Comparison of ENCODE assay signal across 16 mouse cellular contexts in genomic region chr9:47242051-47242450, GRCm38 (mm10).
"Had no signal": no experiment of that assay in that cellular context is flagged by ENCODE, and none has a peak within 500 bp of the region (broad histone marks: within the 10 kb centered on the region; RNA-seq: fewer than 3 reads in every experiment).

No protein-coding gene starts in this region.

- H3K9me3 ChIP-seq: liver, embryonic 15.5 days; midbrain, embryonic 13.5 days; midbrain, embryonic 15.5 days; neural tube, embryonic 12.5 days; stomach, embryonic 15.5 days had no signal

- H3K36me3 ChIP-seq: liver, embryonic 15.5 days; midbrain, embryonic 13.5 days; midbrain, embryonic 15.5 days; neural tube, embryonic 12.5 days; stomach, embryonic 15.5 days had no signal

- DNase-seq: liver, postnatal 0 days; lung, adult 2 months; lung, postnatal 10 days; right cerebral cortex, postnatal 14 days; thymus, adult 2 months; thymus, postnatal 25 days; thymus, postnatal 4 days had no signal

- H3K27ac ChIP-seq: liver, embryonic 15.5 days; macrophage; midbrain, embryonic 13.5 days; midbrain, embryonic 15.5 days; neural tube, embryonic 12.5 days; stomach, embryonic 15.5 days; stomach, postnatal 0 days had no signal

- H3K9ac ChIP-seq: liver, embryonic 15.5 days; liver, postnatal 0 days; midbrain, embryonic 13.5 days; midbrain, embryonic 15.5 days; neural tube, embryonic 12.5 days; stomach, embryonic 15.5 days had no signal

- ATAC-seq: liver, postnatal 0 days; midbrain, embryonic 13.5 days; midbrain, embryonic 15.5 days had no signal

- H3K4me3 ChIP-seq: liver, embryonic 15.5 days; megakaryocyte, embryonic 14.5 days; midbrain, embryonic 13.5 days; midbrain, embryonic 15.5 days; neural tube, embryonic 12.5 days; stomach, embryonic 15.5 days had no signal

- H3K4me1 ChIP-seq: liver, embryonic 15.5 days; megakaryocyte, embryonic 14.5 days; midbrain, embryonic 13.5 days; midbrain, embryonic 15.5 days; neural tube, embryonic 12.5 days; stomach, embryonic 15.5 days had no signal

- H3K27me3 ChIP-seq: liver, embryonic 15.5 days; megakaryocyte, embryonic 14.5 days; midbrain, embryonic 13.5 days; midbrain, embryonic 15.5 days; neural tube, embryonic 12.5 days; stomach, embryonic 15.5 days had no signal

- H3K4me2 ChIP-seq: liver, embryonic 15.5 days; midbrain, embryonic 11.5 days; midbrain, embryonic 13.5 days; midbrain, embryonic 15.5 days; neural tube, embryonic 12.5 days; stomach, embryonic 15.5 days had no signal
